Comparison of ENCODE assay signal across 8 mouse cellular contexts in the genomic region with DNA sequence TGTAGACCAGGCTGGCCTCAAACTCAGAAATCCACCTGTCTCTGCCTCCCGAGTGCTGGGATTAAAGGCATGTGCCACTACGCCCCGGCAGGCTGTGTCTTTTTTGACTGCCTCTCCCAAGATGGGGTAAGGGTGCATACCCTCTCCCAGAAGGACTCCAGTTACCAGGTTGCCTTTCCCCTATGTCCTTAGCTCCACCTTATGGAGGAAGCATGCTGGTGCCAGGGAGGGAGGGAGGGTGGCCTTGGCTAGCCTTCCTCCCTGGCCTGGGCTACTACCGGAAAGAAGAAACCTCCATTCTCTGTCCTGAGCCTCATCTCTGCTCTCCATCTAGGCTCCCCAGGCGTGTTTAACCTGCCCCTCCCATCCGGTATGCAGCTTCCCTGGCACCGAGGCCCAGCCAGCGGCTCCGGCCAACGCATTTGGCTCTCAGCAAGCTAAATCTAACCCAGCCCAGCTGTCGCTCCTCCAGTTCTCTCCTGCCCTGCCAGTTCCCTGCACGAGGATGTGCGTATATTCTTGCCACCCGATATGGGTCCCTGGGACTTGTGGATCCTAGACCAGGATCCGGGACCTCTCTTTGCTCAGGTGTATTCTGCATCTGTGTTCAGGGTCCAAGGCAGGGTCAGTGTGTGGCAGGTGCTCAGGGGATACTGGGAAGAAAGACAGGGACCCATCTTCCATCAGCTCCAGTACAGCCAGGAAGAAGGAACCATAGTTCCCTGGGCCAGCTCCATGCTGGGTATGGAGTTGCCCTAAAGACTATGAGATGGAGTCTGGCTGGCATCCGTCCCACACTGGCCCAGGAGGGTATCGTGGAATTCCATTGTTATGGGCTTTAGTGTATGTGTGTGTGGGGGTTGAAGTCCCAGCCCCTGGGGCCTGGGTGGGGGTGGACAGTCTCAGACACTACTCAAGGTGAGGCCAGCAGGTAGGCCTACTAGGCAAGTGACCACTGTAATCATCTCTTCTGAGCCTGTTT. TPM values are rescaled to one million over a fixed set of nuclear protein-coding genes. Genes with fewer than 3 reads are reported as not detected.
DNase-seq lines count a peak whose midpoint lies in the region; ATAC-seq and TF ChIP-seq lines count a peak whose summit lies in the region.

No protein-coding gene starts in this region.

- no peaks in the 10 kb centered on the region for H3K36me3 ChIP-seq in kidney, embryonic 16.5 days (ENCODE audit: insufficient read depth, low read length)
- no peaks in the 10 kb centered on the region for H3K36me3 ChIP-seq in thymus, adult 2 months (ENCODE audit: control insufficient read depth, insufficient read depth, low read length)

- no peaks in the 10 kb centered on the region for H3K9me3 ChIP-seq in kidney, embryonic 16.5 days (ENCODE audit: low read length)

- no peak overlapping the region for H3K4me3 ChIP-seq in kidney, embryonic 16.5 days (ENCODE audit: low read length)
- no peak overlapping the region for H3K4me3 ChIP-seq in thymus, adult 2 months (ENCODE audit: control insufficient read depth, insufficient read depth, low read length)

- H3K9ac ChIP-seq in kidney, embryonic 16.5 days (replicated peaks; ENCODE audit: low read length) = no peak overlapping the region

- no peak overlapping the region for H3K4me2 ChIP-seq in kidney, embryonic 16.5 days (replicated peaks; ENCODE audit: low read depth, low read length)

- TF ChIP-seq POLR2A in thymus, adult 2 months (IDR thresholded peaks at IDR 0.05; ENCODE audit: control insufficient read depth, extremely low read depth, insufficient read depth, low read length, poor library complexity) = no peak

- ATAC-seq in kidney, embryonic 16.5 days (ENCODE audit: low FRiP score, low TSS enrichment) = no peak

- H3K27me3 ChIP-seq in kidney, embryonic 16.5 days (ENCODE audit: insufficient read depth, low read length) = no peaks in the 10 kb centered on the region
- H3K27me3 ChIP-seq in thymus, adult 2 months (ENCODE audit: control insufficient read depth, insufficient read depth, low read length) = no peaks in the 10 kb centered on the region

- peak; percentile 40 for DNase-seq in kidney, postnatal 10 days
- peak; percentile 85 for DNase-seq in cerebellum, adult 9-11 months
- DNase-seq in gonadal fat pad, adult 2 months (ENCODE audit: low read depth) = peak; percentile 49
- DNase-seq in layer of hippocampus, postnatal 14 days (ENCODE audit: low spot score in 2 of 2) = peak; percentile 77
- peak; percentile 78 to 79 for DNase-seq in right cerebral cortex, adult 2 months (ENCODE audit: low spot score in 2 of 2)
- no peak for DNase-seq in thymus, adult 2 months
- DNase-seq in T-cell, adult 2 months (ENCODE audit: low spot score) = no peak

- 62% methylated on average over 17 of the region's 17 CpGs for WGBS in kidney, embryonic 16.5 days
- 89% methylated on average over 17 of the region's 17 CpGs for WGBS in thymus, adult 2 months

- TF ChIP-seq CTCF in thymus, adult 2 months (IDR thresholded peaks at IDR 0.05; ENCODE audit: borderline replicate concordance, control insufficient read depth, extremely low read depth, insufficient read depth, low read length, poor library complexity) = no peak

- H3K27ac ChIP-seq in kidney, embryonic 16.5 days (ENCODE audit: low read length) = no peak overlapping the region
- no peak overlapping the region for H3K27ac ChIP-seq in thymus, adult 2 months (ENCODE audit: control insufficient read depth, insufficient read depth, low read length)

- peaks cover 29% of the 10 kb centered on the region for H3K4me1 ChIP-seq in kidney, embryonic 16.5 days (ENCODE audit: insufficient read depth, low read length)
- peaks cover 15% of the 10 kb centered on the region for H3K4me1 ChIP-seq in thymus, adult 2 months (replicated peaks; ENCODE audit: control insufficient read depth, insufficient read depth, low read length)

RNA-seq across cellular contexts. Expression of a gene that starts 4.9 kb away (rescaled TPM):
- polyA plus RNA-seq in kidney, embryonic 16.5 days (2015; fragmentation: Nextera tagmentation; extraction: Ambion mirVana) = 35.2 and 36.3 TPM in 2 replicates
- 57.3 and 63.2 TPM in 2 replicates for polyA plus RNA-seq in gonadal fat pad, adult 2 months (2012; rRNA removed)
- 10 to 100 TPM; 52.0 to 53.5 TPM for total RNA-seq in layer of hippocampus, postnatal 14 days (2021)
- 19.3 and 21.7 TPM in 2 replicates for polyA plus RNA-seq in thymus, adult 2 months (2012; rRNA removed)

RNA-seq across cellular contexts. Expression of a gene that starts 9.9 kb away (rescaled TPM):
- polyA plus RNA-seq in kidney, embryonic 16.5 days (2015; fragmentation: Nextera tagmentation; extraction: Ambion mirVana) = not detected in 2 replicates
- polyA plus RNA-seq in gonadal fat pad, adult 2 months (2012; rRNA removed) = 1.4 and 1.5 TPM in 2 replicates
- 10 to 100 TPM; 24.8 to 33.6 TPM for total RNA-seq in layer of hippocampus, postnatal 14 days (2021)
- polyA plus RNA-seq in thymus, adult 2 months (2012; rRNA removed) = 4.1 and 4.4 TPM in 2 replicates

RNA-seq across cellular contexts. Expression of a gene that starts 43.8 kb away (rescaled TPM):
- polyA plus RNA-seq in kidney, embryonic 16.5 days (2015; fragmentation: Nextera tagmentation; extraction: Ambion mirVana) = 27.3 and 29.6 TPM in 2 replicates
- polyA plus RNA-seq in gonadal fat pad, adult 2 months (2012; rRNA removed) = 19.0 and 19.1 TPM in 2 replicates
- 10 to 100 TPM; 15.7 to 16.3 TPM for total RNA-seq in layer of hippocampus, postnatal 14 days (2021)
- polyA plus RNA-seq in thymus, adult 2 months (2012; rRNA removed) = 25.1 and 31.3 TPM in 2 replicates

RNA-seq across cellular contexts. Expression of a gene that starts 57.1 kb away (rescaled TPM):
- 200 and 208 TPM in 2 replicates for polyA plus RNA-seq in kidney, embryonic 16.5 days (2015; fragmentation: Nextera tagmentation; extraction: Ambion mirVana)
- polyA plus RNA-seq in gonadal fat pad, adult 2 months (2012; rRNA removed) = 103 and 106 TPM in 2 replicates
- 100 to 1,000 TPM in 1 of 2 experiments, 10 to 100 TPM in 1; 98.4 to 104 TPM for total RNA-seq in layer of hippocampus, postnatal 14 days (2021)
- polyA plus RNA-seq in thymus, adult 2 months (2012; rRNA removed) = 209 and 213 TPM in 2 replicates

Comparison
In these comparisons a context has a peak if more than half of its experiments do, and no peak if none do; other contexts are left out.
1. DNase-seq: peak in kidney, postnatal 10 days (single experiment), cerebellum, adult 9-11 months (single experiment), gonadal fat pad, adult 2 months (single experiment), layer of hippocampus, postnatal 14 days (2 of 2) and right cerebral cortex, adult 2 months (2 of 2); none in thymus, adult 2 months (single experiment) and T-cell, adult 2 months (single experiment).